Mouse (Mus musculus) liver, postnatal 0 days (tissue): ENCODE results near the gene Kifc3. TPM values are rescaled to one million over a fixed set of nuclear protein-coding genes. Genes with fewer than 3 reads are reported as not detected.

Experiments
- ATAC-seq: fragments of 200-750 bp; cut with Nextera tagmentation; 2 replicates; pipeline ENCODE4 v1.8.0; 2017; ENCODE audit warnings: mild to moderate bottlenecking, moderate library complexity
- DNase-seq: peaks from one replicate; pipeline ENCODE4 v3.0.0-alpha.2; 2016
- H3K27ac ChIP-seq: fragments of 300-500 bp; sonication (generic); 2 replicates; pipeline ENCODE4 v1.5.1; 2014; ENCODE audit warnings: antibody characterized with exemption, moderate library complexity, mild to moderate bottlenecking, low read depth
- H3K27me3 ChIP-seq: fragments of 300-500 bp; sonication (generic); 2 replicates; pipeline ENCODE4 v1.6.1; 2014; ENCODE audit warnings: low read length, control low read depth, mixed read lengths; ENCODE audit not compliant: insufficient read depth
- H3K36me3 ChIP-seq: fragments of 300-500 bp; sonication (generic); replicated peaks from 2 replicates; pipeline ENCODE4 v1.6.1; 2014; ENCODE audit warnings: mild to moderate bottlenecking, control low read depth, low read length, moderate library complexity, mixed read lengths; ENCODE audit not compliant: insufficient read depth
- H3K4me1 ChIP-seq: fragments of 300-500 bp; sonication (generic); 2 replicates; pipeline ENCODE4 v1.6.1; 2014; ENCODE audit warnings: antibody characterized with exemption, mild to moderate bottlenecking, control low read depth; ENCODE audit not compliant: insufficient read depth
- H3K4me2 ChIP-seq: fragments of 300-500 bp; sonication (generic); 2 replicates; pipeline ENCODE4 v1.6.1; 2014; ENCODE audit warnings: low read depth, mild to moderate bottlenecking, low read length, moderate library complexity, mixed read lengths
- H3K4me3 ChIP-seq: fragments of 300-500 bp; sonication (generic); 2 replicates; pipeline ENCODE4 v1.5.1; 2014; ENCODE audit warnings: low read depth, low read length
- H3K9ac ChIP-seq: fragments of 300-500 bp; sonication (generic); replicated peaks from 2 replicates; pipeline ENCODE4 v1.6.1; 2014; ENCODE audit warnings: mild to moderate bottlenecking, moderate library complexity
- H3K9me3 ChIP-seq: fragments of 300-500 bp; sonication (generic); 2 replicates; pipeline ENCODE4 v1.6.1; 2016; ENCODE audit warnings: mild to moderate bottlenecking, control low read depth, low read length, mixed read lengths
- CTCF ChIP-seq: sonication (generic); IDR thresholded peaks from 2 replicates; pipeline ENCODE4 v1.5.1; 2016; ENCODE audit warnings: antibody characterized with exemption, low read depth
- EP300 ChIP-seq: IDR thresholded peaks from 2 replicates; pipeline ENCODE4 v1.6.1; 2016; ENCODE audit warnings: antibody characterized with exemption, low read depth, mild to moderate bottlenecking
- WGBS: fragments of 180-500 bp; shearing (Covaris S2); extraction: QIAGEN DNeasy Blood & Tissue Kit; methylation state at CpG from one replicate; pipeline ENCODE4 v1.1.7; 2014; ENCODE audit not compliant: insufficient replicate concordance; 5-methylcytosine and 5-hydroxymethylcytosine counted together
- polyA plus RNA-seq: library from polyadenylated mRNA; unstranded; fragments of >200 nt; fragmentation: Nextera tagmentation; extraction: Ambion mirVana; gene quantifications from 2 replicates; pipeline ENCODE4 v1.2.1, GENCODE M21; 2015

Gene Kifc3
- polyA plus RNA-seq, 1 experiment from 2014 or later, result 5.4 TPM

- Histone ChIP-seq H3K27me3 (no peaks in the 10 kb centered on the region), H3K4me3 (no peak overlapping the region), H3K9ac (no peak overlapping the region), H3K9me3 (no peaks in the 10 kb centered on the region), H3K27ac (no peak overlapping the region), H3K4me2 (no peak overlapping the region), H3K36me3 (no peaks in the 10 kb centered on the region), H3K4me1 (peaks cover 18% of the 10 kb centered on the region; the same call in 1 of the 2 replicates)
- ATAC-seq (peak; percentile 63), DNase-seq (no peak)
- TF ChIP-seq EP300 (peak; percentile 40; the same call in 1 of the 2 replicates), CTCF (no peak)
- 37% methylated on average over 5 of the region's 5 CpGs for WGBS
These were observed 146.2 kb downstream of the Kifc3 start for GRCm38 (mm10) chr8:95056414-95056813.

- WGBS, result 20% methylated on average over 2 of the region's 2 CpGs
- Histone ChIP-seq H3K27ac (no peak within 1 kb of the TSS), H3K4me1 (peaks cover 18% of the 10 kb centered on the region; the same call in 1 of the 2 replicates), H3K4me2 (no peak within 1 kb of the TSS), H3K36me3 (no peaks in the 10 kb centered on the region), H3K27me3 (no peaks in the 10 kb centered on the region), H3K9ac (no peak within 1 kb of the TSS), H3K4me3 (no peak within 1 kb of the TSS), H3K9me3 (no peaks in the 10 kb centered on the region)
- no peak for TF ChIP-seq EP300
- TF ChIP-seq CTCF, result no peak
- ATAC-seq, result peak; percentile 52
- no peak for DNase-seq
These were observed 147.6 kb downstream of the Kifc3 start, which contains the start of gene Drc7 for GRCm38 (mm10) chr8:95054927-95055510. Gene Drc7, plus strand, starts transcription at chr8:95055103.

GRCm38 (mm10) chr8:95054438-95054837 lies 148.2 kb downstream of the Kifc3 start:
- peaks cover 18% of the 10 kb centered on the region; the same call in 1 of the 2 replicates for H3K4me1 ChIP-seq
- no peaks in the 10 kb centered on the region for H3K36me3 ChIP-seq
- no peak overlapping the region for H3K4me2 ChIP-seq
- H3K4me3 ChIP-seq, result no peak overlapping the region
- WGBS, result 52% methylated on average over 6 of the region's 6 CpGs
- H3K9me3 ChIP-seq, result no peaks in the 10 kb centered on the region
- TF ChIP-seq EP300, result no peak
- no peak for TF ChIP-seq CTCF
- H3K9ac ChIP-seq, result no peak overlapping the region
- ATAC-seq (no peak), DNase-seq (no peak)
- H3K27me3 ChIP-seq, result no peaks in the 10 kb centered on the region
- no peak overlapping the region for H3K27ac ChIP-seq

Other genes starting within 250 kb of the Kifc3 start
- gene Adgrg1, start 228.1 kb downstream of the Kifc3 start, polyA plus RNA-seq, result 34.0 and 35.4 TPM in 2 replicates
- 8.9 and 9.6 TPM in 2 replicates for gene Adgrg3, start 185.1 kb downstream of the Kifc3 start, polyA plus RNA-seq
- 0.21 and 0.28 TPM in 2 replicates for gene Drc7, start 147.7 kb downstream of the Kifc3 start, polyA plus RNA-seq
- gene Katnb1, start 121.6 kb downstream of the Kifc3 start, polyA plus RNA-seq, result 4.7 and 5.1 TPM in 2 replicates
- 0.08 and 0.29 TPM in 2 replicates for gene Cngb1, start 103.8 kb upstream of the Kifc3 start, polyA plus RNA-seq
- not detected in 2 replicates for gene Tepp, start 107.8 kb upstream of the Kifc3 start, polyA plus RNA-seq
- gene Zfp319, start 129.1 kb upstream of the Kifc3 start, polyA plus RNA-seq, result 0.94 and 0.97 TPM in 2 replicates
- gene Usb1, start 129.5 kb upstream of the Kifc3 start, polyA plus RNA-seq, result 10.9 and 12.0 TPM in 2 replicates
- 0.66 and 0.76 TPM in 2 replicates for gene Mmp15, start 149.5 kb upstream of the Kifc3 start, polyA plus RNA-seq
- 30.4 and 33.1 TPM in 2 replicates for gene Cfap20, start 232.1 kb upstream of the Kifc3 start, polyA plus RNA-seq